Comparison of ENCODE assay signal across 21 mouse cellular contexts in genomic region chr17:4073381-4073780, GRCm38 (mm10).
DNase-seq lines count a peak whose midpoint lies in the region; ATAC-seq lines count a peak whose summit lies in the region.
"Had no signal": no experiment of that assay in that cellular context is flagged by ENCODE, and none has a peak within 500 bp of the region (broad histone marks: within the 10 kb centered on the region; RNA-seq: fewer than 3 reads in every experiment).

No protein-coding gene starts in this region.

- intact Hi-C loops in left cerebral cortex, postnatal 14 days (cut with DNase I), result no loop called here

- no peak for DNase-seq in frontal cortex, postnatal 25 days (ENCODE audit: low spot score in 2 of 2)
- peak; percentile 52 for DNase-seq in right cerebral cortex, adult 18-20 months
- no peak for DNase-seq in right cerebral cortex, postnatal 4 days
- peak; percentile 16 to 39 for DNase-seq in left cerebral cortex, postnatal 14 days (ENCODE audit: low spot score in 2 of 2)
- DNase-seq in adrenal gland, postnatal 14 days, result no peak
- no peak for DNase-seq in Muller cell, postnatal 12 days (ENCODE audit: inconsistent ontology term)
- DNase-seq: cerebellum, adult 11-12 months; cerebellum, postnatal 10 days; heart, postnatal 4 days; kidney, adult 9 months; kidney, postnatal 36 days; layer of hippocampus, adult 9-11 months; liver, embryonic 13.5 days; lung, adult 2 months; lung, postnatal 36 days; thymus, postnatal 14 days had no signal

- peak; percentile 88 for ATAC-seq in frontal cortex, adult (ENCODE audit: low TSS enrichment)
- ATAC-seq: CD4-positive, CD25-positive, alpha-beta regulatory T cell, adult 4 months; forebrain, embryonic 15.5 days; inflammation-experienced regulatory T-cells, adult 6 months; midbrain, embryonic 15.5 days had no signal

Comparison
In these comparisons a context has a peak if more than half of its experiments do, and no peak if none do; other contexts are left out.
1. DNase-seq: peak in right cerebral cortex, adult 18-20 months (single experiment) and left cerebral cortex, postnatal 14 days (2 of 2); none in frontal cortex, postnatal 25 days (0 of 2), right cerebral cortex, postnatal 4 days (single experiment), adrenal gland, postnatal 14 days (single experiment) and Muller cell, postnatal 12 days (single experiment).